Comparison of ENCODE assay signal across 9 mouse cellular contexts in genomic region chr1:86363671-86364070, GRCm38 (mm10). TPM values are rescaled to one million over a fixed set of nuclear protein-coding genes. Genes with fewer than 3 reads are reported as not detected.
A peak's percentile ranks its signal among the peaks of the same experiment; 100 is the strongest.
DNase-seq lines count a peak whose midpoint lies in the region; ATAC-seq and TF ChIP-seq lines count a peak whose summit lies in the region.
"Had no signal": no experiment of that assay in that cellular context is flagged by ENCODE, and none has a peak within 500 bp of the region (broad histone marks: within the 10 kb centered on the region; RNA-seq: fewer than 3 reads in every experiment).

No protein-coding gene starts in this region.

- H3K27ac ChIP-seq in liver, embryonic 11.5 days (ENCODE audit: low read depth, low read length), result no peak overlapping the region
- no peak overlapping the region for H3K27ac ChIP-seq in bone marrow macrophage, adult 2 months (ENCODE audit: insufficient read depth, low read depth, low read length)
- H3K27ac ChIP-seq: hindbrain, embryonic 13.5 days; limb, embryonic 15.5 days had no signal

- intact Hi-C loops in heart, postnatal 36 days (cut with DNase I), result loop anchor here (5.0 kb wide), 1 partner anchor 169 kb away; no protein-coding TSS in a partner anchor

- peak; percentile 16; the same call in 1 of the 2 replicates for TF ChIP-seq CTCF in G1E (IDR thresholded peaks at IDR 0.05; ENCODE audit: low read depth, low read length)
- peak; percentile 37; the same call in 1 of the 2 replicates for TF ChIP-seq CTCF in bone marrow macrophage, adult 2 months (IDR thresholded peaks at IDR 0.05; ENCODE audit: low read depth, low read length)

- TF ChIP-seq POLR2A in bone marrow macrophage, adult 2 months (IDR thresholded peaks at IDR 0.05; ENCODE audit: borderline replicate concordance, low read depth, low read length), result no peak

- no peaks in the 10 kb centered on the region for H3K36me3 ChIP-seq in liver, embryonic 11.5 days (ENCODE audit: control insufficient read depth, insufficient read depth, low read length)
- peaks cover 38% of the 10 kb centered on the region for H3K36me3 ChIP-seq in G1E (replicated peaks)
- H3K36me3 ChIP-seq: hindbrain, embryonic 13.5 days; limb, embryonic 15.5 days had no signal

- H3K4me2 ChIP-seq in liver, embryonic 11.5 days, result no peak overlapping the region
- H3K4me2 ChIP-seq: hindbrain, embryonic 13.5 days; limb, embryonic 15.5 days had no signal

- H3K9me3 ChIP-seq in liver, embryonic 11.5 days (ENCODE audit: control insufficient read depth, low read length), result no peaks in the 10 kb centered on the region
- H3K9me3 ChIP-seq in G1E (replicated peaks), result no peaks in the 10 kb centered on the region
- H3K9me3 ChIP-seq: hindbrain, embryonic 13.5 days; limb, embryonic 15.5 days had no signal

- H3K9ac ChIP-seq in liver, embryonic 11.5 days (ENCODE audit: low read depth, low read length), result no peak overlapping the region
- H3K9ac ChIP-seq: hindbrain, embryonic 13.5 days; limb, embryonic 15.5 days had no signal

- peak; percentile 23 for DNase-seq in liver
- DNase-seq in liver, embryonic 11.5 days (ENCODE audit: low spot score), result no peak
- no peak for DNase-seq in G1E (ENCODE audit: low spot score)
- DNase-seq in lung, postnatal 36 days, result peak; percentile 41
- DNase-seq in gastrocnemius, adult 18-20 months (ENCODE audit: low spot score), result no peak
- no peak for DNase-seq in heart, postnatal 36 days

- WGBS in liver, embryonic 11.5 days, result 14% methylated on average over 6 of the region's 6 CpGs

- no peak for ATAC-seq in liver, embryonic 11.5 days (replicated peaks; ENCODE audit: low FRiP score)
- no peak for ATAC-seq in G1E (ENCODE audit: extremely low read depth, insufficient number of reproducible peaks, low FRiP score, poor library complexity, severe bottlenecking)

- no peaks in the 10 kb centered on the region for H3K27me3 ChIP-seq in liver, embryonic 11.5 days (replicated peaks; ENCODE audit: control insufficient read depth, insufficient read depth, low read length)
- H3K27me3 ChIP-seq in G1E (ENCODE audit: insufficient read depth, low read length), result no peaks in the 10 kb centered on the region
- H3K27me3 ChIP-seq: hindbrain, embryonic 13.5 days; limb, embryonic 15.5 days had no signal

- H3K4me1 ChIP-seq in liver, embryonic 11.5 days (replicated peaks; ENCODE audit: control insufficient read depth, insufficient read depth, low read length), result peaks cover 6% of the 10 kb centered on the region
- peaks cover 31% of the 10 kb centered on the region for H3K4me1 ChIP-seq in G1E (ENCODE audit: insufficient read depth, low read depth, low read length)
- H3K4me1 ChIP-seq in bone marrow macrophage, adult 2 months (ENCODE audit: control insufficient read depth, insufficient read depth, low read length), result peaks cover 11% of the 10 kb centered on the region

- no peak overlapping the region for H3K4me3 ChIP-seq in liver, embryonic 11.5 days (ENCODE audit: low read depth, low read length)
- H3K4me3 ChIP-seq in G1E (ENCODE audit: low read depth, low read length), result no peak overlapping the region
- H3K4me3 ChIP-seq in bone marrow macrophage, adult 2 months (ENCODE audit: insufficient read depth, low read length), result no peak overlapping the region
- H3K4me3 ChIP-seq: hindbrain, embryonic 13.5 days; limb, embryonic 15.5 days had no signal

RNA-seq across cellular contexts. Expression of gene Ncl, which starts 4.5 kb away (rescaled TPM):
- polyA plus RNA-seq in liver, embryonic 11.5 days (2014; fragmentation: Nextera tagmentation; extraction: Ambion mirVana), result 828 and 901 TPM in 2 replicates
- total RNA-seq in G1E (2014; fragmentation: Nextera tagmentation) (1,241 and 1,318 TPM in 2 replicates), G1E (2017) (259 and 387 TPM in 2 replicates)
- 2,119 and 2,262 TPM in 2 replicates for polyA plus RNA-seq in G1E (2012)
- 189 and 191 TPM in 2 replicates for polyA plus RNA-seq in bone marrow macrophage, adult 2 months (2012; ENCODE audit: insufficient read depth, insufficient read length, missing spikeins)
- 100 to 1,000 TPM in 1 of 2 experiments, 10 to 100 TPM in 1; 99.3 to 113 TPM for total RNA-seq in gastrocnemius, adult 18-20 months (2021)
- total RNA-seq in heart, postnatal 36 days (2021), result 100 to 1,000 TPM; 109 to 127 TPM

Comparison
In these comparisons a context has a peak if more than half of its experiments do, and no peak if none do; other contexts are left out.
1. DNase-seq: peak in liver (single experiment) and lung, postnatal 36 days (single experiment); none in liver, embryonic 11.5 days (single experiment), G1E (single experiment), gastrocnemius, adult 18-20 months (single experiment) and heart, postnatal 36 days (0 of 2).